ENCODE assay signal across 8 mouse cellular contexts in the genomic region with DNA sequence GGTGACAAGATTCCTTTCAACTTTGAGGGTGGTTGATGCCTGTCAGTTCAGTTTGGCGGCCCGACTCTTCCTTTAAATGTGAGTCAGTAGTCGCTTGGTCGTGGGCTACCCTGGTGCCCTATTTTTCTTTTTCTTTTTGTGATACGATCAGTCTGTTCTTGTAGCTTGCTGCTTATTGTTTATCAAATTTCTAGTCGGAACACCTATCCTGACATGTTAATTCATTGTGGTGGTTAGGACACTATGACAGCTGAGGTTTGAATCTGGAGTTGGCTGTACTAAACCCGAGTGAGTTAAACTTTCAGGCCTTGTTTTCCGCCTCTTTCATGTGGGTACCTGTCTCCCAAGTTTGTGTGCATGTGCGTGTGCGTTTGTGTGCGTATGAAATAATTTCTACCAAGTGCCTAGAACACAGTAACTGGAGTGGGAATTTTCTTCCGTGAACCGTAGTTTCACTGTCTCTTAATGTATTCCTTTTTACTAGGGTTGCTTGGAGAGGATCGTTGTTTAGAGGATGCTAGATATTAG. TPM values are rescaled to one million over a fixed set of nuclear protein-coding genes. Genes with fewer than 3 reads are reported as not detected.
DNase-seq lines count a peak whose midpoint lies in the region; ATAC-seq and TF ChIP-seq lines count a peak whose summit lies in the region.

No protein-coding gene starts in this region.

- peaks cover 18% of the 10 kb centered on the region for H3K36me3 ChIP-seq in heart, embryonic 16.5 days (ENCODE audit: control insufficient read depth, insufficient read depth)
- H3K36me3 ChIP-seq in E14TG2a.4 (ENCODE audit: insufficient read depth, low read length): peaks cover 48% of the 10 kb centered on the region
- peaks cover 37% of the 10 kb centered on the region for H3K36me3 ChIP-seq in forebrain, embryonic 13.5 days (ENCODE audit: poor library complexity, severe bottlenecking)
- H3K36me3 ChIP-seq in liver, embryonic 16.5 days (ENCODE audit: control insufficient read depth, insufficient read depth): peaks cover 28% of the 10 kb centered on the region

- H3K27me3 ChIP-seq in heart, embryonic 16.5 days (ENCODE audit: control insufficient read depth, insufficient read depth, low read length): no peaks in the 10 kb centered on the region
- no peaks in the 10 kb centered on the region for H3K27me3 ChIP-seq in E14TG2a.4 (ENCODE audit: insufficient read depth, low read length)
- H3K27me3 ChIP-seq in forebrain, embryonic 13.5 days: no peaks in the 10 kb centered on the region
- H3K27me3 ChIP-seq in liver, embryonic 16.5 days (ENCODE audit: control insufficient read depth, insufficient read depth, low read depth, low read length): no peaks in the 10 kb centered on the region

- H3K9me3 ChIP-seq in heart, embryonic 16.5 days (replicated peaks; ENCODE audit: control insufficient read depth, low read length): no peaks in the 10 kb centered on the region
- no peaks in the 10 kb centered on the region for H3K9me3 ChIP-seq in E14TG2a.4 (ENCODE audit: low read length)
- H3K9me3 ChIP-seq in forebrain, embryonic 13.5 days (replicated peaks): no peaks in the 10 kb centered on the region
- H3K9me3 ChIP-seq in liver, embryonic 16.5 days (replicated peaks; ENCODE audit: control insufficient read depth, low read length): no peaks in the 10 kb centered on the region

- H3K4me3 ChIP-seq in heart, embryonic 16.5 days (ENCODE audit: low read length): peak overlapping the region; percentile 77
- H3K4me3 ChIP-seq in E14TG2a.4 (replicated peaks; ENCODE audit: low read length): peak overlapping the region; percentile 97
- H3K4me3 ChIP-seq in forebrain, embryonic 13.5 days: peak overlapping the region; percentile 96
- H3K4me3 ChIP-seq in liver, embryonic 16.5 days (ENCODE audit: low read depth, low read length): peak overlapping the region; percentile 98

- no peak for ATAC-seq in heart, embryonic 16.5 days (replicated peaks; ENCODE audit: extremely low read depth, insufficient read depth, low FRiP score)
- no peak for ATAC-seq in forebrain, embryonic 13.5 days
- ATAC-seq in liver, embryonic 16.5 days (ENCODE audit: low read depth): no peak
- no peak for ATAC-seq in megakaryocyte progenitor cell, adult 5-6 weeks (replicated peaks; ENCODE audit: poor library complexity)

- H3K4me1 ChIP-seq in heart, embryonic 16.5 days (ENCODE audit: control insufficient read depth, insufficient read depth, low read length): peaks cover 22% of the 10 kb centered on the region
- H3K4me1 ChIP-seq in E14TG2a.4 (replicated peaks; ENCODE audit: low read depth, low read length): peaks cover 51% of the 10 kb centered on the region
- peaks cover 26% of the 10 kb centered on the region for H3K4me1 ChIP-seq in forebrain, embryonic 13.5 days
- H3K4me1 ChIP-seq in liver, embryonic 16.5 days (ENCODE audit: control insufficient read depth, low read depth, low read length): peaks cover 25% of the 10 kb centered on the region

- WGBS in heart, embryonic 16.5 days: 3% methylated on average over 14 of the region's 14 CpGs
- WGBS in forebrain, embryonic 13.5 days: 6% methylated on average over 14 of the region's 14 CpGs
- WGBS in liver, embryonic 16.5 days (ENCODE audit: insufficient replicate concordance): 3% methylated on average over 14 of the region's 14 CpGs

- H3K4me2 ChIP-seq in heart, embryonic 16.5 days (ENCODE audit: low read depth, low read length): peak overlapping the region; percentile 88
- peak overlapping the region; percentile 85 for H3K4me2 ChIP-seq in forebrain, embryonic 13.5 days
- H3K4me2 ChIP-seq in liver, embryonic 16.5 days (ENCODE audit: low read depth, low read length): peak overlapping the region; percentile 71

- peak overlapping the region; percentile 83 for H3K27ac ChIP-seq in heart, embryonic 16.5 days (ENCODE audit: low read length)
- peak overlapping the region; percentile 85 for H3K27ac ChIP-seq in forebrain, embryonic 13.5 days
- peak overlapping the region; percentile 95 for H3K27ac ChIP-seq in liver, embryonic 16.5 days (ENCODE audit: low read length)

- H3K9ac ChIP-seq in heart, embryonic 16.5 days (ENCODE audit: low read length): peak overlapping the region; percentile 95
- H3K9ac ChIP-seq in forebrain, embryonic 13.5 days: peak overlapping the region; percentile 95
- H3K9ac ChIP-seq in liver, embryonic 16.5 days (ENCODE audit: low read depth, low read length): peak overlapping the region; percentile 99

- no peak for TF ChIP-seq CTCF in E14TG2a.4 (conservative IDR thresholded peaks at IDR 0.05; ENCODE audit: low read length)

- no peak for DNase-seq in heart, postnatal 36 days
- no peak for DNase-seq in spleen, adult 12 weeks (ENCODE audit: low spot score)
- no peak for DNase-seq in frontal cortex, postnatal 10 days (ENCODE audit: low spot score in 2 of 2)

- intact Hi-C loops in heart, postnatal 36 days (cut with DNase I): loop anchor here (5.0 kb wide), 1 partner anchor 65 kb away; a partner anchor contains a TSS

RNA-seq across cellular contexts. Expression of a gene that starts 0.7 kb away (rescaled TPM):
- polyA plus RNA-seq in heart, embryonic 16.5 days (2015; fragmentation: Nextera tagmentation; extraction: Ambion mirVana): 134 and 145 TPM in 2 replicates
- 10 to 100 TPM; 36.7 to 37.6 TPM for total RNA-seq in heart, postnatal 36 days (2021)
- polyA plus RNA-seq in forebrain, embryonic 13.5 days (2015; fragmentation: Nextera tagmentation; extraction: Ambion mirVana): 194 and 211 TPM in 2 replicates
- 77.8 and 87.7 TPM in 2 replicates for polyA plus RNA-seq in liver, embryonic 16.5 days (2015; fragmentation: Nextera tagmentation; extraction: Ambion mirVana)
- total RNA-seq in megakaryocyte progenitor cell, adult 5-6 weeks (2015): 339 and 367 TPM in 2 replicates
- 76.5 and 91.9 TPM in 2 replicates for total RNA-seq in megakaryocyte progenitor cell, adult 5-6 weeks (2017)

RNA-seq across cellular contexts. Expression of a gene that starts 13.3 kb away (rescaled TPM):
- polyA plus RNA-seq in heart, embryonic 16.5 days (2015; fragmentation: Nextera tagmentation; extraction: Ambion mirVana): 138 and 158 TPM in 2 replicates
- total RNA-seq in heart, postnatal 36 days (2021): 100 to 1,000 TPM; 114 to 117 TPM
- polyA plus RNA-seq in forebrain, embryonic 13.5 days (2015; fragmentation: Nextera tagmentation; extraction: Ambion mirVana): 260 and 261 TPM in 2 replicates
- polyA plus RNA-seq in liver, embryonic 16.5 days (2015; fragmentation: Nextera tagmentation; extraction: Ambion mirVana): 48.1 and 50.9 TPM in 2 replicates
- total RNA-seq in megakaryocyte progenitor cell, adult 5-6 weeks (2015): 64.4 and 69.2 TPM in 2 replicates
- total RNA-seq in megakaryocyte progenitor cell, adult 5-6 weeks (2017): 36.2 and 37.0 TPM in 2 replicates

RNA-seq across cellular contexts. Expression of a gene that starts 16.3 kb away (rescaled TPM):
- polyA plus RNA-seq in heart, embryonic 16.5 days (2015; fragmentation: Nextera tagmentation; extraction: Ambion mirVana): 91.5 and 91.7 TPM in 2 replicates
- 10 to 100 TPM; 28.1 to 29.8 TPM for total RNA-seq in heart, postnatal 36 days (2021)
- 117 and 118 TPM in 2 replicates for polyA plus RNA-seq in forebrain, embryonic 13.5 days (2015; fragmentation: Nextera tagmentation; extraction: Ambion mirVana)
- 57.8 and 59.8 TPM in 2 replicates for polyA plus RNA-seq in liver, embryonic 16.5 days (2015; fragmentation: Nextera tagmentation; extraction: Ambion mirVana)
- 32.5 and 45.3 TPM in 2 replicates for total RNA-seq in megakaryocyte progenitor cell, adult 5-6 weeks (2015)
- total RNA-seq in megakaryocyte progenitor cell, adult 5-6 weeks (2017): 54.1 and 54.8 TPM in 2 replicates

RNA-seq across cellular contexts. Expression of a gene that starts 16.7 kb away (rescaled TPM):
- polyA plus RNA-seq in heart, embryonic 16.5 days (2015; fragmentation: Nextera tagmentation; extraction: Ambion mirVana): 57.1 and 60.9 TPM in 2 replicates
- total RNA-seq in heart, postnatal 36 days (2021): 10 to 100 TPM; 16.5 to 18.0 TPM
- polyA plus RNA-seq in forebrain, embryonic 13.5 days (2015; fragmentation: Nextera tagmentation; extraction: Ambion mirVana): 35.9 and 36.5 TPM in 2 replicates
- polyA plus RNA-seq in liver, embryonic 16.5 days (2015; fragmentation: Nextera tagmentation; extraction: Ambion mirVana): 90.9 and 93.7 TPM in 2 replicates
- 109 and 124 TPM in 2 replicates for total RNA-seq in megakaryocyte progenitor cell, adult 5-6 weeks (2015)
- 73.9 and 87.1 TPM in 2 replicates for total RNA-seq in megakaryocyte progenitor cell, adult 5-6 weeks (2017)

RNA-seq across cellular contexts. Expression of a gene that starts 17.0 kb away (rescaled TPM):
- 0.63 and 0.74 TPM in 2 replicates for polyA plus RNA-seq in heart, embryonic 16.5 days (2015; fragmentation: Nextera tagmentation; extraction: Ambion mirVana)
- total RNA-seq in heart, postnatal 36 days (2021): not detected
- 1.9 and 3.7 TPM in 2 replicates for polyA plus RNA-seq in forebrain, embryonic 13.5 days (2015; fragmentation: Nextera tagmentation; extraction: Ambion mirVana)
- polyA plus RNA-seq in liver, embryonic 16.5 days (2015; fragmentation: Nextera tagmentation; extraction: Ambion mirVana): 0.45 and 0.63 TPM in 2 replicates
- total RNA-seq in megakaryocyte progenitor cell, adult 5-6 weeks (2015): 1.2 and 4.4 TPM in 2 replicates
- total RNA-seq in megakaryocyte progenitor cell, adult 5-6 weeks (2017): not detected in 2 replicates
